ENCODE assay signal across 8 mouse cellular contexts in genomic region chr8:13288646-13289045, GRCm38 (mm10). TPM values are rescaled to one million over a fixed set of nuclear protein-coding genes. Genes with fewer than 3 reads are reported as not detected.
A peak's percentile ranks its signal among the peaks of the same experiment; 100 is the strongest.
DNase-seq lines count a peak whose midpoint lies in the region; ATAC-seq and TF ChIP-seq lines count a peak whose summit lies in the region.

No protein-coding gene starts in this region.

- peak overlapping the region; percentile 84; the same call in 1 of the 2 replicates for H3K4me3 ChIP-seq in liver, adult 2 months (ENCODE audit: insufficient read depth, low read depth, low read length)
- peak overlapping the region; percentile 90 for H3K4me3 ChIP-seq in brown adipose tissue, adult 24 weeks (ENCODE audit: insufficient read depth, low read depth, low read length)
- peak overlapping the region; percentile 81 for H3K4me3 ChIP-seq in intestine, embryonic 15.5 days (replicated peaks)
- peak overlapping the region; percentile 81 for H3K4me3 ChIP-seq in neural tube, embryonic 12.5 days

- WGBS in liver, adult 2 months, result 17% methylated on average over 6 of the region's 6 CpGs
- WGBS in intestine, embryonic 15.5 days, result 1% methylated on average over 6 of the region's 6 CpGs
- 2% methylated on average over 6 of the region's 6 CpGs for WGBS in neural tube, embryonic 12.5 days

- H3K27me3 ChIP-seq in liver, adult 2 months (ENCODE audit: control insufficient read depth, insufficient read depth, low read length), result no peaks in the 10 kb centered on the region
- H3K27me3 ChIP-seq in intestine, embryonic 15.5 days (replicated peaks), result no peaks in the 10 kb centered on the region
- H3K27me3 ChIP-seq in neural tube, embryonic 12.5 days (replicated peaks), result no peaks in the 10 kb centered on the region

- no peaks in the 10 kb centered on the region for H3K9me3 ChIP-seq in intestine, embryonic 15.5 days
- no peaks in the 10 kb centered on the region for H3K9me3 ChIP-seq in neural tube, embryonic 12.5 days

- no peak for DNase-seq in liver, adult 2 months (ENCODE audit: extremely low read depth, low read depth, low spot score)
- no peak for DNase-seq in liver
- DNase-seq in embryo, embryonic 9.5 days (ENCODE audit: extremely low spot score), result no peak
- no peak for DNase-seq in gastrocnemius, postnatal 4 days (ENCODE audit: low spot score in 2 of 2)
- no peak for DNase-seq in lung, postnatal 25 days (ENCODE audit: low spot score)

- peaks cover 8% of the 10 kb centered on the region; the same call in 1 of the 2 replicates for H3K79me2 ChIP-seq in liver, adult 2 months (ENCODE audit: control insufficient read depth, insufficient read depth, low read length)

- H3K27ac ChIP-seq in liver, adult 2 months (replicated peaks; ENCODE audit: insufficient read depth, low read depth, low read length), result no peak overlapping the region
- no peak overlapping the region for H3K27ac ChIP-seq in brown adipose tissue, adult 24 weeks (replicated peaks; ENCODE audit: low read depth, low read length)
- H3K27ac ChIP-seq in intestine, embryonic 15.5 days, result no peak overlapping the region
- H3K27ac ChIP-seq in neural tube, embryonic 12.5 days, result no peak overlapping the region

- H3K36me3 ChIP-seq in liver, adult 2 months (ENCODE audit: control insufficient read depth, insufficient read depth, low read length), result peaks cover under 1% of the 10 kb centered on the region; the same call in 1 of the 2 replicates
- H3K36me3 ChIP-seq in intestine, embryonic 15.5 days, result peaks cover 7% of the 10 kb centered on the region; the same call in 1 of the 2 replicates
- H3K36me3 ChIP-seq in neural tube, embryonic 12.5 days, result peaks cover 15% of the 10 kb centered on the region

- TF ChIP-seq CTCF in liver, adult 2 months (IDR thresholded peaks at IDR 0.05; ENCODE audit: low read depth, low read length), result no peak

- H3K4me1 ChIP-seq in liver, adult 2 months (ENCODE audit: control insufficient read depth, insufficient read depth, low read length), result peaks cover 5% of the 10 kb centered on the region
- H3K4me1 ChIP-seq in brown adipose tissue, adult 24 weeks (ENCODE audit: control insufficient read depth, insufficient read depth, insufficient read length, low read length), result peaks cover 3% of the 10 kb centered on the region; the same call in 1 of the 2 replicates
- peaks cover 5% of the 10 kb centered on the region for H3K4me1 ChIP-seq in intestine, embryonic 15.5 days (replicated peaks)
- peaks cover 16% of the 10 kb centered on the region for H3K4me1 ChIP-seq in neural tube, embryonic 12.5 days

- H3K9ac ChIP-seq in liver, adult 2 months (ENCODE audit: low read depth, low read length), result no peak overlapping the region
- H3K9ac ChIP-seq in intestine, embryonic 15.5 days, result peak overlapping the region; percentile 79
- H3K9ac ChIP-seq in neural tube, embryonic 12.5 days, result peak overlapping the region; percentile 74

- no peak for ATAC-seq in intestine, embryonic 15.5 days
- no peak for ATAC-seq in neural tube, embryonic 12.5 days (ENCODE audit: low FRiP score, low read depth)

- H3K4me2 ChIP-seq in intestine, embryonic 15.5 days (replicated peaks), result peak overlapping the region; percentile 94
- H3K4me2 ChIP-seq in neural tube, embryonic 12.5 days (replicated peaks), result peak overlapping the region; percentile 94

- no peak for TF ChIP-seq POLR2A in liver, adult 2 months (IDR thresholded peaks at IDR 0.05; ENCODE audit: extremely low read depth, insufficient read depth, low read length)

RNA-seq across cellular contexts. Expression of gene Tmco3, which starts 0.7 kb away (rescaled TPM):
- total RNA-seq in liver, adult 2 months (2014; rRNA removed), result 5.1 and 5.5 TPM in 2 replicates
- 7.0 and 9.0 TPM in 2 replicates for polyA plus RNA-seq in liver, adult 2 months (2012; rRNA removed)
- 22.9 and 25.9 TPM in 2 replicates for polyA plus RNA-seq in brown adipose tissue, adult 24 weeks (2012; ENCODE audit: insufficient read depth, insufficient read length, missing spikeins)
- polyA plus RNA-seq in intestine, embryonic 15.5 days (2015; fragmentation: Nextera tagmentation; extraction: Ambion mirVana), result 30.7 TPM in 2 replicates
- polyA plus RNA-seq in neural tube, embryonic 12.5 days (2016; fragmentation: Nextera tagmentation; extraction: Ambion mirVana), result 45.8 and 51.5 TPM in 2 replicates
- 10 to 100 TPM; 21.7 to 22.6 TPM for total RNA-seq in gastrocnemius, postnatal 4 days (2021)

RNA-seq across cellular contexts. Expression of gene Dcun1d2, which starts 0.7 kb away (rescaled TPM):
- 10.6 and 10.7 TPM in 2 replicates for total RNA-seq in liver, adult 2 months (2014; rRNA removed)
- 11.0 and 13.1 TPM in 2 replicates for polyA plus RNA-seq in liver, adult 2 months (2012; rRNA removed)
- polyA plus RNA-seq in brown adipose tissue, adult 24 weeks (2012; ENCODE audit: insufficient read depth, insufficient read length, missing spikeins), result 21.1 and 24.8 TPM in 2 replicates
- polyA plus RNA-seq in intestine, embryonic 15.5 days (2015; fragmentation: Nextera tagmentation; extraction: Ambion mirVana), result 16.9 and 19.0 TPM in 2 replicates
- polyA plus RNA-seq in neural tube, embryonic 12.5 days (2016; fragmentation: Nextera tagmentation; extraction: Ambion mirVana), result 33.1 and 34.4 TPM in 2 replicates
- 10 to 100 TPM; 28.5 to 29.2 TPM for total RNA-seq in gastrocnemius, postnatal 4 days (2021)

RNA-seq across cellular contexts. Expression of gene Adprhl1, which starts 34.7 kb away (rescaled TPM):
- 0.74 TPM in 1 of 2 replicates, not detected in the other for total RNA-seq in liver, adult 2 months (2014; rRNA removed)
- not detected in 2 replicates for polyA plus RNA-seq in liver, adult 2 months (2012; rRNA removed)
- 15.6 and 22.8 TPM in 2 replicates for polyA plus RNA-seq in brown adipose tissue, adult 24 weeks (2012; ENCODE audit: insufficient read depth, insufficient read length, missing spikeins)
- polyA plus RNA-seq in intestine, embryonic 15.5 days (2015; fragmentation: Nextera tagmentation; extraction: Ambion mirVana), result 0.24 and 0.43 TPM in 2 replicates
- 0.45 and 0.47 TPM in 2 replicates for polyA plus RNA-seq in neural tube, embryonic 12.5 days (2016; fragmentation: Nextera tagmentation; extraction: Ambion mirVana)
- 10 to 100 TPM; 78.0 to 80.2 TPM for total RNA-seq in gastrocnemius, postnatal 4 days (2021)

RNA-seq across cellular contexts. Expression of gene Tfdp1, which starts 49.9 kb away (rescaled TPM):
- total RNA-seq in liver, adult 2 months (2014; rRNA removed), result 12.8 and 13.2 TPM in 2 replicates
- 12.9 TPM in 2 replicates for polyA plus RNA-seq in liver, adult 2 months (2012; rRNA removed)
- polyA plus RNA-seq in brown adipose tissue, adult 24 weeks (2012; ENCODE audit: insufficient read depth, insufficient read length, missing spikeins), result 32.5 and 34.6 TPM in 2 replicates
- 148 and 170 TPM in 2 replicates for polyA plus RNA-seq in intestine, embryonic 15.5 days (2015; fragmentation: Nextera tagmentation; extraction: Ambion mirVana)
- polyA plus RNA-seq in neural tube, embryonic 12.5 days (2016; fragmentation: Nextera tagmentation; extraction: Ambion mirVana), result 148 and 152 TPM in 2 replicates
- total RNA-seq in gastrocnemius, postnatal 4 days (2021), result 10 to 100 TPM; 75.5 to 81.2 TPM

Comparison
In these comparisons a context has a peak if more than half of its experiments do, and no peak if none do; other contexts are left out.
1. RNA of gene Adprhl1, which starts 34.7 kb away (polyA plus RNA-seq): 15.6 to 22.8 TPM in brown adipose tissue, adult 24 weeks; 0.45 to 0.47 TPM in neural tube, embryonic 12.5 days, 0.24 to 0.43 TPM in intestine, embryonic 15.5 days and not detected in liver, adult 2 months; every median in the first group is over 10 times any median in the second.
2. Peak in every context shown above with its lines, with median percentiles within 50 percentile points of each other: H3K4me3 ChIP-seq.